Mouse (Mus musculus): ENCODE measurements around the gene Hemgn. TPM values are rescaled to one million over a fixed set of nuclear protein-coding genes. Genes with fewer than 3 reads are reported as not detected.
A peak's percentile ranks its signal among the peaks of the same experiment; 100 is the strongest.

The Hemgn gene
- polyA plus RNA-seq, 1 experiment from 2014 or later = 1.1 TPM

DNA sequence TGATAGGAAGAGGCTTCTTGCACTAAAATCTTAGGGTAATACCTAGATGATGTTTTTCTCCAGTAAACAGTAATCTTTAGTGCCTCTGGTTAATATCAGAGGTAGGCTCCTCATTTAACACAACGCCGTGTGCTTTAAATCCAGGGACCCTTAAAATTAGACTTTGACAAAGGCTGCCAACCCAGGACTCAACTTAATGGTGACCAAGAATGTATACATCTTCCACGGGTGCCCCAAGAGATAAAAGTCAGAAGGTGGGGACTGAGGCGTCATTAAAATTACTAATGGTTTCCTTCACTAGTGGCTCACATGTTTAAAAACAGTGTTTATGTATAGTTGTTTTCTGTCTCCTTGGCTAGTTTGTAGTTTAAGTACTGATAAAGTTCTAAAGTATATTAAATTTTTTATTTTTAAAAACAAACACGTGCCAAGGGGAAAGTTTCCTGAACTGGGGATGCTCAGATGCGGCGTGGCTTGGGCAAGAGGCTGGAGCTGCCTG is 36.8 kb upstream of the Hemgn start:
- Histone ChIP-seq H3K27ac (peak overlapping the region; percentile 99), H3K9me3 (replicated peaks) (no peaks in the 10 kb centered on the region), H3K27me3 (no peaks in the 10 kb centered on the region), H3K4me1 (replicated peaks) (peaks cover 42% of the 10 kb centered on the region), H3K4me3 (peak overlapping the region; percentile 87), H3K9ac (peak overlapping the region; percentile 97), H3K36me3 (no peaks in the 10 kb centered on the region), H3K4me2 (peak overlapping the region; percentile 96)
- WGBS = 32% methylated on average over 7 of the region's 7 CpGs
- ATAC-seq (replicated peaks; ENCODE audit: insufficient number of reproducible peaks, insufficient read depth, low FRiP score, low read depth) = no peak

- Histone ChIP-seq H3K4me1 (replicated peaks) (peaks cover 33% of the 10 kb centered on the region), H3K4me3 (no peak overlapping the region), H3K36me3 (no peaks in the 10 kb centered on the region), H3K4me2 (no peak overlapping the region), H3K9ac (peak overlapping the region; percentile 28; the same call in 1 of the 2 replicates), H3K9me3 (replicated peaks) (no peaks in the 10 kb centered on the region), H3K27me3 (no peaks in the 10 kb centered on the region), H3K27ac (no peak overlapping the region)
- 36% methylated on average over 6 of the region's 6 CpGs for WGBS
- ATAC-seq (replicated peaks; ENCODE audit: insufficient number of reproducible peaks, insufficient read depth, low FRiP score, low read depth) = no peak
Measured at GRCm38 (mm10) chr4:46448886-46449285, 35.6 kb upstream of the Hemgn start.

GRCm38 (mm10) chr4:46447461-46447860 is 34.2 kb upstream of the Hemgn start:
- H3K4me3 ChIP-seq = no peak overlapping the region
- no peak overlapping the region for H3K9ac ChIP-seq
- no peaks in the 10 kb centered on the region for H3K27me3 ChIP-seq
- H3K27ac ChIP-seq = no peak overlapping the region
- no peak overlapping the region for H3K4me2 ChIP-seq
- H3K9me3 ChIP-seq (replicated peaks) = no peaks in the 10 kb centered on the region
- H3K36me3 ChIP-seq = no peaks in the 10 kb centered on the region
- WGBS = 62% methylated on average over 1 of the region's 1 CpGs
- no peak for ATAC-seq (replicated peaks; ENCODE audit: insufficient number of reproducible peaks, insufficient read depth, low FRiP score, low read depth)
- H3K4me1 ChIP-seq (replicated peaks) = peaks cover 19% of the 10 kb centered on the region

DNA sequence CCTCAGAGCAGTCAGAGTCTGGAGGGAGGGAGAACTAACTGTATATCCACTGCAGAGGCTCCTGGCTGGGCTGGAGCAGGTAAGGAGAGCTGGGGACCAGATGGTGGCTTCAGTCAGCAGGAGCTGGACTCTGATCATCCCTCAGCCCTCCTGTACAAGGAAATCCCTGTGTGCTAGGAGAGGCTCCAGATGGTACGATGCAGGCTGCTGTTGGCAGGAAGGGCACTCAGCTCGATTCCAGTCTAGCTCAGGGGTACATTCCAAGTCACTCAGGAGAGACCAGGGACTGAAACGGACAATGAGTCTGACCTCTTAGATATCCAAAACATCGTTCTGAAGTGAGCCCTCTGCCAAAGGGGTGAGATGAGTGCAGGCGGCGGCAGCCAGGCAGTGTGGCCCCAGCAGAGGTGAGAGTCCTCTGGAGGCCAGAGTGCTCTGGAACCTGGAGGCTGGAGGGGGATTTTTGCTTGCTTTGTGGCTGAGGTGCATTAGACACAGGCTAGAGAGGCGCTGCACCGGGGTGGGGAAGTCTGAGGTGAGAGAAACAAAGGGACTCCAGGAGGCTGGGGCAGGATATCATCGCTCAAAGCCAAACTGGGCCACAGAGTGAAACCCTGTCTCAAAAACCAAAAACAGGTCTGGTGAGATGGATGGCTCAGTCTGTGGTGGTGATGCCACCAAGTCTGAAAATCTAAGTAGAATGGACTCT is 32.1 kb upstream of the Hemgn start:
- Histone ChIP-seq H3K4me3 (no peak overlapping the region), H3K36me3 (no peaks in the 10 kb centered on the region), H3K9ac (no peak overlapping the region), H3K27me3 (no peaks in the 10 kb centered on the region), H3K4me2 (no peak overlapping the region), H3K4me1 (replicated peaks) (peaks cover 15% of the 10 kb centered on the region), H3K27ac (no peak overlapping the region), H3K9me3 (replicated peaks) (no peaks in the 10 kb centered on the region)
- no peak for ATAC-seq (replicated peaks; ENCODE audit: insufficient number of reproducible peaks, insufficient read depth, low FRiP score, low read depth)
- WGBS = 43% methylated on average over 9 of the region's 9 CpGs

- no peaks in the 10 kb centered on the region for H3K9me3 ChIP-seq (replicated peaks)
- no peaks in the 10 kb centered on the region for H3K4me1 ChIP-seq (replicated peaks)
- no peaks in the 10 kb centered on the region for H3K27me3 ChIP-seq
- H3K4me2 ChIP-seq = no peak overlapping the region
- H3K9ac ChIP-seq = no peak overlapping the region
- 74% methylated on average over 4 of the region's 4 CpGs for WGBS
- H3K4me3 ChIP-seq = no peak overlapping the region
- ATAC-seq (replicated peaks; ENCODE audit: insufficient number of reproducible peaks, insufficient read depth, low FRiP score, low read depth) = no peak
- no peaks in the 10 kb centered on the region for H3K36me3 ChIP-seq
- no peak overlapping the region for H3K27ac ChIP-seq
Measured at GRCm38 (mm10) chr4:46442501-46442900, 29.2 kb upstream of the Hemgn start.

DNA sequence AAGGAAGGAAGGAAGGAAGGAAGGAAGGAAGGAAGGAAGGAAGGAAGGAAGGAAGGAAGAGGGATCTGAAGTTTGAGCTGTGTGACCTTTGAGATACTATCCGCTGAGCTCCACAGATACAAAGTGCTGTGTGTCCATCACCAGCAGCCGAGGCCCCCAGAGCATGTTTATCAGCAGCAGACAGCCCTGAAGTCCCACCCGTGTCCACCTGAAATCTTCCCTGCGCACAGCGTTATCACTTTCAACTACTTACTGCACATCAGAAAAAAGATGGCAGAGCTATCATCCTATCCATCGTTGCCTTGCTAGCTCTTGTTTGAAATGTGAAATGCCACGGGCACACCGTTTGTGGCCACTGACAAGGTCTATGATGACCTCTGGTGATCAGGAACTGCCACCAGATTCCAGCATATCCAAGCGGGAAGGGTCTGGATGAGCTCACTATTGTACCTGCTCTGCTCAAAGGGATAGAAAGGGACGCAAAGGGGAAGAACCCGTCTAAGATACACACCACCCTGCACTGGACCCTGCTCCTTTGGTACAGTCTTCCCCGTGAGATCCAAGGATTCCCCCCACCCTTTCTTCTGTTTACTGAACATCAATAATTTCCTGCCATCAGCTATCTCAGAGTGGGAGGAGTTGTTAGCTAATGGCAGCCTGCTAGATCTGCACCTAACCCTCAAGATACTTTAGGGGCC is 19.2 kb upstream of the Hemgn start:
- Histone ChIP-seq H3K27ac (no peak overlapping the region), H3K9ac (no peak overlapping the region), H3K4me1 (replicated peaks) (no peaks in the 10 kb centered on the region), H3K9me3 (replicated peaks) (no peaks in the 10 kb centered on the region), H3K4me3 (no peak overlapping the region), H3K27me3 (no peaks in the 10 kb centered on the region), H3K4me2 (no peak overlapping the region), H3K36me3 (no peaks in the 10 kb centered on the region)
- ATAC-seq (replicated peaks; ENCODE audit: insufficient number of reproducible peaks, insufficient read depth, low FRiP score, low read depth) = no peak
- 75% methylated on average over 12 of the region's 12 CpGs for WGBS

- 59% methylated on average over 10 of the region's 10 CpGs for WGBS
Measured at GRCm38 (mm10) chr4:46428903-46429499, 15.7 kb upstream of the Hemgn start.

DNA sequence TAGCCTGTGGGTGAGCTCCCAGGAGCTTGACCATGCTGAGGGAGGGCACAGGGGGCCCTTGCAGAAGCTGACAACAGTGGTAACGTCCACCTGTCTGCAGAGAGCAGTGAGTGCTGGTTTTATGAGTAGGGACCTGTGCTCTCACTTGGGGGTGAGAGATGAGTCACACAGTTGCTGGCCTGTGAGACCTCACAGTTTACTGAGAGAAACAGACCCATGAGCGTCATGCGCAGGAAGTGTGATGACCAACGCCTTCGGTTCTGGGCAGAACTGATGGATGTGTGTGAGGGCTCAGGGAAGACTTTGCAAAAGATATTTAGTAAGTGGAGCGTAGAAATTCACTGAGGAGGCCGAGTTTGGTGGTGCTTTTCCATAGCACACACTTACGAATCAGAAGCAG is 9.3 kb upstream of the Hemgn start:
- H3K9ac ChIP-seq = no peak overlapping the region
- H3K27ac ChIP-seq = no peak overlapping the region
- H3K27me3 ChIP-seq = peaks cover 3% of the 10 kb centered on the region; the same call in 1 of the 2 replicates
- H3K4me3 ChIP-seq = no peak overlapping the region
- no peaks in the 10 kb centered on the region for H3K9me3 ChIP-seq (replicated peaks)
- H3K36me3 ChIP-seq = no peaks in the 10 kb centered on the region
- H3K4me1 ChIP-seq (replicated peaks) = no peaks in the 10 kb centered on the region
- H3K4me2 ChIP-seq = no peak overlapping the region
- ATAC-seq (replicated peaks; ENCODE audit: insufficient number of reproducible peaks, insufficient read depth, low FRiP score, low read depth) = no peak
- 73% methylated on average over 8 of the region's 8 CpGs for WGBS

More at GRCm38 (mm10) chr4:46428903-46429499, 15.7 kb upstream of the Hemgn start:
- Histone ChIP-seq H3K9me3 (replicated peaks) (no peaks in the 10 kb centered on the region), H3K27me3 (peaks cover 3% of the 10 kb centered on the region; the same call in 1 of the 2 replicates), H3K4me1 (replicated peaks) (no peaks in the 10 kb centered on the region), H3K36me3 (no peaks in the 10 kb centered on the region), H3K4me3 (no peak overlapping the region), H3K27ac (no peak overlapping the region), H3K4me2 (no peak overlapping the region), H3K9ac (no peak overlapping the region)
- ATAC-seq (replicated peaks; ENCODE audit: insufficient number of reproducible peaks, insufficient read depth, low FRiP score, low read depth) = no peak

GRCm38 (mm10) chr4:46418851-46419250 is 5.5 kb upstream of the Hemgn start:
- Histone ChIP-seq H3K27me3 (no peaks in the 10 kb centered on the region), H3K4me3 (no peak overlapping the region), H3K27ac (no peak overlapping the region), H3K4me2 (no peak overlapping the region), H3K9ac (no peak overlapping the region), H3K36me3 (no peaks in the 10 kb centered on the region), H3K9me3 (replicated peaks) (no peaks in the 10 kb centered on the region), H3K4me1 (replicated peaks) (no peaks in the 10 kb centered on the region)
- ATAC-seq (replicated peaks; ENCODE audit: insufficient number of reproducible peaks, insufficient read depth, low FRiP score, low read depth) = no peak
- WGBS = 63% methylated on average over 9 of the region's 9 CpGs

- Histone ChIP-seq H3K9ac (no peak overlapping the region), H3K27ac (no peak overlapping the region), H3K9me3 (replicated peaks) (no peaks in the 10 kb centered on the region), H3K36me3 (no peaks in the 10 kb centered on the region), H3K4me1 (replicated peaks) (no peaks in the 10 kb centered on the region), H3K4me3 (no peak overlapping the region), H3K27me3 (no peaks in the 10 kb centered on the region), H3K4me2 (no peak overlapping the region)
- 48% methylated on average over 3 of the region's 3 CpGs for WGBS
- ATAC-seq (replicated peaks; ENCODE audit: insufficient number of reproducible peaks, insufficient read depth, low FRiP score, low read depth) = no peak
Measured at GRCm38 (mm10) chr4:46417491-46417890, 4.2 kb upstream of the Hemgn start.

- WGBS = 63% methylated on average over 1 of the region's 1 CpGs
- Histone ChIP-seq H3K9ac (no peak overlapping the region), H3K27me3 (no peaks in the 10 kb centered on the region), H3K4me3 (no peak overlapping the region), H3K4me1 (replicated peaks) (no peaks in the 10 kb centered on the region), H3K36me3 (no peaks in the 10 kb centered on the region), H3K27ac (no peak overlapping the region), H3K4me2 (no peak overlapping the region), H3K9me3 (replicated peaks) (no peaks in the 10 kb centered on the region)
- no peak for ATAC-seq (replicated peaks; ENCODE audit: insufficient number of reproducible peaks, insufficient read depth, low FRiP score, low read depth)
Measured at GRCm38 (mm10) chr4:46412113-46412512, 1.2 kb downstream of the Hemgn start.

All from heart, embryonic 15.5 days (tissue).